Mouse (Mus musculus): ENCODE measurements at regions not wholly inside any gene's neighbourhood (a gene's known extent, or its start where the extent isn't known, plus 50 kb on each side); places are given as distances from the start of the nearest gene placed in this dataset.

GRCm38 (mm10) chr1:92332248-92332584, 136.7 kb upstream of the Hdac4 start:
- Histone ChIP-seq H3K27me3 (no peaks in the 10 kb centered on the region), H3K4me1 (no peaks in the 10 kb centered on the region), H3K36me3 (no peaks in the 10 kb centered on the region), H3K4me3 (no peak overlapping the region), H3K9ac (replicated peaks) (no peak overlapping the region), H3K9me3 (no peaks in the 10 kb centered on the region), H3K4me2 (replicated peaks) (no peak overlapping the region), H3K27ac (replicated peaks) (no peak overlapping the region)
- no peak for ATAC-seq (replicated peaks)
- 79% methylated on average over 7 of the region's 7 CpGs for WGBS

DNA sequence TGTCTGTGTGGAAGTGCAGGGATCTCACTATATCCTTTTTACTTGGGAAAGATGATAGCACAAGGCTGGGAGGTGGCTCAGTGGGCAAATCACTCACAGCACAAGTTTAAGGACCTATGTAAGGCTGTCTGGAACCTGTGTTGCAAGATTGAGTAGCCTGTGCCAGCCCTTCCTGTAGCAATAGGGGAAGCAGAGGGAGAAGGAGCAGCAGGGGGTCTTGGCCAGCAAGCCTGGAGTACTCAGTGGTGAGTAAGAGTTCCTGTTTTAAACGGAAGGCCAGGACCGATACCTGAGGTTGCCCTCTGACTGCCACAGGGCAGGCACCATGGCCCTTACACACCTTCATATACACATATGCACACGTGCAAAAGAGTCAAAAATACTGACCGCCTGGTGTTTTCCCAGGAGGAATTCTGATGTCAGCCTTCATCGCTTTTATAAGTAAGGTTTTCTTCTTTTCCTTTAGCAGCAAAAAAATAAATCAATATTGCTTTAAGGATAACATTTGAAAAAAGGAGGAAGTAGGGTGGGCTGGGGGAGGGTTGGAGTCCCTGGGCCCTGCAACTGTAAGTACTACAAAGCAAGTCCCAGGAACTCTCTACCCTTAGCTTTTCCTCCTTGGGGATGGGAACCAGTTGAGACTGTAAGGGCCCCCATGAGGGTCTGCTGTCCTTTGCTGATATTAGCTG, 136.2 kb upstream of the Hdac4 start:
- H3K27ac ChIP-seq (replicated peaks), result no peak overlapping the region
- H3K9ac ChIP-seq (replicated peaks), result no peak overlapping the region
- 85% methylated on average over 5 of the region's 5 CpGs for WGBS

GRCm38 (mm10) chr1:92330181-92330580, 134.7 kb upstream of the Hdac4 start:
- no peak for ATAC-seq (replicated peaks)
- H3K27me3 ChIP-seq, result no peaks in the 10 kb centered on the region
- WGBS, result 81% methylated on average over 5 of the region's 5 CpGs
- no peak overlapping the region for H3K4me3 ChIP-seq
- no peak overlapping the region for H3K27ac ChIP-seq (replicated peaks)
- H3K9ac ChIP-seq (replicated peaks), result no peak overlapping the region
- no peak overlapping the region for H3K4me2 ChIP-seq (replicated peaks)
- H3K36me3 ChIP-seq, result no peaks in the 10 kb centered on the region
- no peaks in the 10 kb centered on the region for H3K9me3 ChIP-seq
- no peaks in the 10 kb centered on the region for H3K4me1 ChIP-seq

More for the DNA sequence above, 136.2 kb upstream of the Hdac4 start:
- Histone ChIP-seq H3K36me3 (no peaks in the 10 kb centered on the region), H3K4me2 (replicated peaks) (no peak overlapping the region), H3K9me3 (no peaks in the 10 kb centered on the region), H3K27me3 (no peaks in the 10 kb centered on the region), H3K4me1 (no peaks in the 10 kb centered on the region), H3K4me3 (no peak overlapping the region)
- ATAC-seq (replicated peaks), result no peak

- WGBS, result 90% methylated on average over 7 of the region's 7 CpGs
- no peak for ATAC-seq (replicated peaks)
- no peak overlapping the region for H3K9ac ChIP-seq (replicated peaks)
- H3K9me3 ChIP-seq, result no peaks in the 10 kb centered on the region
- no peak overlapping the region for H3K27ac ChIP-seq (replicated peaks)
- no peak overlapping the region for H3K4me3 ChIP-seq
- H3K27me3 ChIP-seq, result no peaks in the 10 kb centered on the region
- no peaks in the 10 kb centered on the region for H3K36me3 ChIP-seq
- no peak overlapping the region for H3K4me2 ChIP-seq (replicated peaks)
- H3K4me1 ChIP-seq, result no peaks in the 10 kb centered on the region
Measured at GRCm38 (mm10) chr1:92329491-92329890, 134.0 kb upstream of the Hdac4 start.

DNA sequence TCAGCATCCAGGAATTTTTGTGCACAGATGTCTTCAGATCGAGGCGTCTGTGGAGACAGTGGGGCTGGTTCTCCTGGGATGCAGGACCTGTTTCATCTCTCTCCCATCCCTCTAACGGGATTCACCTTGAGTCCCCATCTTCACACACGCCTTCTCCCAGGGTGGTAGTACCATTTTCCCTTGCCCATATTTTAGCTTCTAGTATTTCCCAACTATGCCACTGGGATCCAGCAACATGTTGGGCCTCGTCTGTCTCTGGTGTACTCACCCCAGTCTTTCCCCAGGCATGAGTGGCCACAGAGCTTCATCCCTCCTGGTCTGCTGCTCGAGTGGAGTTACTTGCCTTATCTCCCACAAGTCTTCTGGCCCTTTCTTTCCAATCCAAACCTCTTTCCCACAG, 131.6 kb upstream of the Hdac4 start:
- H3K4me3 ChIP-seq, result no peak overlapping the region
- no peak overlapping the region for H3K9ac ChIP-seq (replicated peaks)
- H3K9me3 ChIP-seq, result no peaks in the 10 kb centered on the region
- 0 out of 2 replicates have a peak, but pooled peaks cover 4% of the 10 kb centered on the region for H3K4me1 ChIP-seq
- ATAC-seq (replicated peaks), result no peak
- WGBS, result 91% methylated on average over 6 of the region's 6 CpGs
- H3K36me3 ChIP-seq, result no peaks in the 10 kb centered on the region
- H3K4me2 ChIP-seq (replicated peaks), result no peak overlapping the region
- no peak overlapping the region for H3K27ac ChIP-seq (replicated peaks)
- H3K27me3 ChIP-seq, result no peaks in the 10 kb centered on the region

DNA sequence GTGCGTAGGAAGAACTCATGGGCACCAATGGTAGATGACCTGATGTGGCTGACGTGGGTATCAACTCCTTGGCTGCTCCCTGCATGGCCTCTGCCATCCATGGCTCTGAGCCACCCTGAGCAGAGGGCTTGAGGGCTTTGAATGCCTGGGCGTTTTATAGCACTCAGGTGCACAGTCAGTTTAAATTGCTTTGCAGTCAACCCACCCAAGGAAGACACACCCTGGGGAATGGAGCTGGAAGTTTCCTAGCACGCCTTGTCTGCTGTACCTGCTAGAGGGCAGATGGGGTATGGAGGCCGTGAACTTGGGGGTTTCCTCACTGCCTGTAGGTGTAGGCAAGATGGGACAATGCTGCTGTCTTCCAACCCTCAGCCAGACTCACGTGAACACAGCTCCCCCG, 129.8 kb upstream of the Hdac4 start:
- H3K27me3 ChIP-seq, result no peaks in the 10 kb centered on the region
- H3K9ac ChIP-seq (replicated peaks), result no peak overlapping the region
- no peak overlapping the region for H3K27ac ChIP-seq (replicated peaks)
- H3K4me3 ChIP-seq, result no peak overlapping the region
- ATAC-seq (replicated peaks), result no peak
- no peaks in the 10 kb centered on the region for H3K9me3 ChIP-seq
- H3K36me3 ChIP-seq, result no peaks in the 10 kb centered on the region
- WGBS, result 90% methylated on average over 7 of the region's 7 CpGs
- no peak overlapping the region for H3K4me2 ChIP-seq (replicated peaks)
- H3K4me1 ChIP-seq, result 0 out of 2 replicates have a peak, but pooled peaks cover 4% of the 10 kb centered on the region

- no peaks in the 10 kb centered on the region for H3K9me3 ChIP-seq
- H3K9ac ChIP-seq (replicated peaks), result no peak overlapping the region
- H3K27me3 ChIP-seq, result no peaks in the 10 kb centered on the region
- no peak overlapping the region for H3K4me2 ChIP-seq (replicated peaks)
- no peaks in the 10 kb centered on the region for H3K36me3 ChIP-seq
- 0 out of 2 replicates have a peak, but pooled peaks cover 4% of the 10 kb centered on the region for H3K4me1 ChIP-seq
- H3K27ac ChIP-seq (replicated peaks), result no peak overlapping the region
- WGBS, result 52% methylated on average over 14 of the region's 14 CpGs
- H3K4me3 ChIP-seq, result no peak overlapping the region
- ATAC-seq (replicated peaks), result 0 out of 2 replicates have a peak, but pooled peaks have one; percentile 38
Measured at GRCm38 (mm10) chr1:92324091-92324950, 128.8 kb upstream of the Hdac4 start.

DNA sequence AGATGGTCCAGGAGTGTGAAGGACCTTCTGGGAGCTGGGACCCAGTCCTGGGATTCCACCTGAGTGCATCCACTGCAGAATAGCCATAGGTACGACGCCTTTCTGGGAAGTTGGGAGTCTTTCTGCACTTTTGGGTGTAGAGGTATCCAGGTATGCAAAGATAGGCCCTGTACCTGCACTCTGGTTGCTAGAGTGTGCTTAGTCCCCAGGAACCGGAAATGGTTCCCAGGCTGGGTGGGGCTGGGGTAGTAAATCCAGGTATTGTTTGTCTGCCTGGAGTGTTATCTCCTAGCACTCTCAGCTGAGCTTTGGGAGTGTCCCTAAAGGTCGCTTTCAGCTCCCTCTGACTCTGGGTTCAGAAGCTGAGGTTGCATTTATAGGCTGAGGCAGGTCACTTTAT, 121.6 kb upstream of the Hdac4 start:
- Histone ChIP-seq H3K4me1 (0 out of 2 replicates have a peak, but pooled peaks cover 2% of the 10 kb centered on the region), H3K36me3 (no peaks in the 10 kb centered on the region), H3K27me3 (no peaks in the 10 kb centered on the region), H3K4me3 (no peak overlapping the region), H3K9ac (replicated peaks) (no peak overlapping the region), H3K4me2 (replicated peaks) (no peak overlapping the region), H3K27ac (replicated peaks) (no peak overlapping the region), H3K9me3 (no peaks in the 10 kb centered on the region)
- WGBS, result 91% methylated on average over 4 of the region's 4 CpGs
- no peak for ATAC-seq (replicated peaks)

- Histone ChIP-seq H3K4me3 (no peak overlapping the region), H3K27me3 (no peaks in the 10 kb centered on the region), H3K9me3 (no peaks in the 10 kb centered on the region), H3K4me2 (replicated peaks) (no peak overlapping the region), H3K9ac (replicated peaks) (no peak overlapping the region; the same call in 1 of the 2 replicates), H3K36me3 (no peaks in the 10 kb centered on the region), H3K4me1 (0 out of 2 replicates have a peak, but pooled peaks cover 2% of the 10 kb centered on the region), H3K27ac (replicated peaks) (0 out of 2 replicates have a peak overlapping the region, but pooled peaks have one; percentile 42)
- WGBS, result 34% methylated on average over 10 of the region's 10 CpGs
- 0 out of 2 replicates have a peak, but pooled peaks have one; percentile 51 for ATAC-seq (replicated peaks)
Measured at GRCm38 (mm10) chr1:92316191-92316723, 120.8 kb upstream of the Hdac4 start.

DNA sequence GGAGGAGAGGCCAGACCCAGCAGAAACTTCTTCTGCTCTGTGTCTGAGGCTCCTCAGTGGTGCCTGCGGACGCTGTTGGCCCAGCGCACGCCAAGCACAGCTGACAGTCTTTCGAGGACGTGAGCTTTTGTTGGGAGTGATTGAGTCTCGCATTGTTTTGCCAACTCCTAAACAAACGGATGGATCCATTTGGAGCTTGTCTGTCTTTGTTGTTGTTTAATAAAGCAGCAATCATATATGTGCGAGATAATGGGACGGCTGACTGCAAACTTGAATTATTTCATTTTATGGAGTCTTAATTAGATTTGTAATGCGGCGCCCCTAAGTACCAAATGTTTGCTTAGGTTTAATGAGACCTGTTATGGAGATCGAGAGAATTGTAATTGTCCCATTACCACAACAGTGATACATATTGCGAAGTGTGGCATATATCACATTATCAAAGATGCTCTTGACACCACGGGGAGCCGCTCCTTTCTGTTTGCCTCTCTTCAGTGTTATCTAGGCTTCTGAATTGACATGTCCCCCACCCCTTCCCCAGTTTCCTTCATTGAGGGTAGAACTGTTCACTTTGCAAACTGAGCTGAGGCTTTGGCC, 117.6 kb upstream of the Hdac4 start:
- Histone ChIP-seq H3K4me2 (replicated peaks) (no peak overlapping the region), H3K4me3 (no peak overlapping the region), H3K27ac (replicated peaks) (no peak overlapping the region), H3K9ac (replicated peaks) (no peak overlapping the region), H3K27me3 (no peaks in the 10 kb centered on the region), H3K36me3 (no peaks in the 10 kb centered on the region), H3K9me3 (no peaks in the 10 kb centered on the region), H3K4me1 (0 out of 2 replicates have a peak, but pooled peaks cover 2% of the 10 kb centered on the region)
- ATAC-seq (replicated peaks), result no peak
- WGBS, result 62% methylated on average over 16 of the region's 16 CpGs

DNA sequence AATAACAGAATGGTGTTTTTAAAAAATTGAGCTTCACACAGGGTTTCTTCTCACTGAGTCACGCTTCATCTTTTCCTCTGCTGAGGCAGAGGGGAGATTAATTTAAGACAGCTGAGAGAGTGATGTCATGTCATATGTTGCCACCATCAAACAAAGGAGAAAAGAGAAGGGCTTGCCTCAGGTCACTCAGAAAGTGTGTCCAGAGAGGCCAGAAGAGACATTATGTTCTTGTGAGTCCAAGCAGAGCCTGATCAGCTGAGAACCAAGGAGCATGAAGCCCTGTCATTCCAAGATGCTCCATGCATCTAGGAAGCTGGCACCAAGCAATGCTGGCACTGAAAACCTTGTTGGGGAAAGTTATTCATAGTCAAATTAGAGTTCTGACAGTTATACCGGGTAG, 114.4 kb upstream of the Hdac4 start:
- H3K9me3 ChIP-seq, result no peaks in the 10 kb centered on the region
- H3K9ac ChIP-seq (replicated peaks), result no peak overlapping the region
- H3K36me3 ChIP-seq, result no peaks in the 10 kb centered on the region
- no peaks in the 10 kb centered on the region for H3K4me1 ChIP-seq
- H3K4me3 ChIP-seq, result no peak overlapping the region
- ATAC-seq (replicated peaks), result no peak
- 82% methylated on average over 2 of the region's 2 CpGs for WGBS
- H3K27me3 ChIP-seq, result no peaks in the 10 kb centered on the region
- H3K27ac ChIP-seq (replicated peaks), result no peak overlapping the region
- no peak overlapping the region for H3K4me2 ChIP-seq (replicated peaks)

DNA sequence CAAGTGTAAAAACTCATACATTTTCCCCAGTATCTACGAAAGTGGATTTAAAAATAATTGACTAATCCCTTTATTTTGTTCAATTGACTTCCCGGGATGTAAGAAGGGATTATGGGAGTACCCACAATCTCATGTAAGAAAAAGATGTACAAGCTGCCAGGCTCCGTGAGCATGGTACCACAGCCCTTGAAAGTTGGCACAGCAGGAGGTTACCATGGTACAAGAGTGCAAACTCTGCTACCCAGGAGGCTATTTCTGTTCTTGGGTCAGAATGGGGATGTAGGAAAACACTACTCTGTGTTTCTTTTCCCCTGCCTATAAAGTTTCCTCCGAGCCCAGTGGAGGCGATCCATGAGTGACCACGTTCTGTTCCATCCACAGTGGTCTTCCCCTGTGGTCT, 113.9 kb upstream of the Hdac4 start:
- H3K27ac ChIP-seq (replicated peaks), result no peak overlapping the region
- H3K27me3 ChIP-seq, result no peaks in the 10 kb centered on the region
- no peaks in the 10 kb centered on the region for H3K36me3 ChIP-seq
- H3K4me2 ChIP-seq (replicated peaks), result no peak overlapping the region
- no peak overlapping the region for H3K9ac ChIP-seq (replicated peaks)
- H3K4me1 ChIP-seq, result no peaks in the 10 kb centered on the region
- no peak overlapping the region for H3K4me3 ChIP-seq
- no peaks in the 10 kb centered on the region for H3K9me3 ChIP-seq
- WGBS, result 74% methylated on average over 6 of the region's 6 CpGs
- ATAC-seq (replicated peaks), result no peak
